Mouse (Mus musculus): ENCODE data around the gene Lce3f. TPM values are rescaled to one million over a fixed set of nuclear protein-coding genes. Genes with fewer than 3 reads are reported as not detected.

Lce3f gene
- polyA plus RNA-seq (2012; ENCODE audit: insufficient read depth, insufficient read length, missing spikeins) = not detected in 2 replicates

- Histone ChIP-seq H3K4me3 (ENCODE audit: insufficient read depth, low read depth, low read length) (no peak within 1 kb of the TSS), H3K27ac (replicated peaks; ENCODE audit: low read depth, low read length) (no peak within 1 kb of the TSS), H3K4me1 (ENCODE audit: control insufficient read depth, insufficient read depth, insufficient read length, low read length) (no peaks in the 10 kb centered on the region)
Observed at GRCm38 (mm10) chr3:92991926-92992325, at the start of gene Lce3f. Gene Lce3f (plus strand): TSS chr3:92992226.

GRCm38 (mm10) chr3:92944186-92944585 lies 47.8 kb upstream of the Lce3f start, which contains the start of gene Lce3c:
Gene Lce3c (plus strand): TSS chr3:92944486.
- no peak within 1 kb of the TSS for H3K4me3 ChIP-seq (ENCODE audit: insufficient read depth, low read depth, low read length)
- no peak within 1 kb of the TSS for H3K27ac ChIP-seq (replicated peaks; ENCODE audit: low read depth, low read length)
- no peaks in the 10 kb centered on the region for H3K4me1 ChIP-seq (ENCODE audit: control insufficient read depth, insufficient read depth, insufficient read length, low read length)

GRCm38 (mm10) chr3:92957090-92957489 lies 34.9 kb upstream of the Lce3f start, which contains the start of gene Lce3d:
Gene Lce3d (plus strand): TSS chr3:92957390.
- Histone ChIP-seq H3K27ac (replicated peaks; ENCODE audit: low read depth, low read length) (no peak within 1 kb of the TSS), H3K4me1 (ENCODE audit: control insufficient read depth, insufficient read depth, insufficient read length, low read length) (no peaks in the 10 kb centered on the region), H3K4me3 (ENCODE audit: insufficient read depth, low read depth, low read length) (no peak within 1 kb of the TSS)

GRCm38 (mm10) chr3:92966761-92967160 lies 25.3 kb upstream of the Lce3f start, which contains the start of gene Lce3e:
Gene Lce3e (plus strand): TSS chr3:92967061.
- Histone ChIP-seq H3K4me1 (ENCODE audit: control insufficient read depth, insufficient read depth, insufficient read length, low read length) (no peaks in the 10 kb centered on the region), H3K27ac (replicated peaks; ENCODE audit: low read depth, low read length) (no peak within 1 kb of the TSS), H3K4me3 (ENCODE audit: insufficient read depth, low read depth, low read length) (no peak within 1 kb of the TSS)

- Histone ChIP-seq H3K27ac (replicated peaks; ENCODE audit: low read depth, low read length) (no peak overlapping the region), H3K4me1 (ENCODE audit: control insufficient read depth, insufficient read depth, insufficient read length, low read length) (no peaks in the 10 kb centered on the region), H3K4me3 (ENCODE audit: insufficient read depth, low read depth, low read length) (no peak overlapping the region)
Observed at GRCm38 (mm10) chr3:92978484-92978883, 13.5 kb upstream of the Lce3f start.

- no peak overlapping the region for H3K27ac ChIP-seq (replicated peaks; ENCODE audit: low read depth, low read length)
- H3K4me3 ChIP-seq (ENCODE audit: insufficient read depth, low read depth, low read length) = no peak overlapping the region
- no peaks in the 10 kb centered on the region for H3K4me1 ChIP-seq (ENCODE audit: control insufficient read depth, insufficient read depth, insufficient read length, low read length)
Observed at GRCm38 (mm10) chr3:92998691-92999090, 6.7 kb downstream of the Lce3f start.

- H3K4me3 ChIP-seq (ENCODE audit: insufficient read depth, low read depth, low read length) = no peak overlapping the region
- H3K4me1 ChIP-seq (ENCODE audit: control insufficient read depth, insufficient read depth, insufficient read length, low read length) = no peaks in the 10 kb centered on the region
- H3K27ac ChIP-seq (replicated peaks; ENCODE audit: low read depth, low read length) = no peak overlapping the region
Observed at GRCm38 (mm10) chr3:93000621-93001020, 8.6 kb downstream of the Lce3f start.

GRCm38 (mm10) chr3:93002843-93003242 lies 10.8 kb downstream of the Lce3f start:
- H3K4me1 ChIP-seq (ENCODE audit: control insufficient read depth, insufficient read depth, insufficient read length, low read length) = no peaks in the 10 kb centered on the region

GRCm38 (mm10) chr3:93014378-93014801 lies 22.4 kb downstream of the Lce3f start:
- H3K4me1 ChIP-seq (ENCODE audit: control insufficient read depth, insufficient read depth, insufficient read length, low read length) = no peaks in the 10 kb centered on the region
- no peak overlapping the region for H3K27ac ChIP-seq (replicated peaks; ENCODE audit: low read depth, low read length)
- no peak overlapping the region for H3K4me3 ChIP-seq (ENCODE audit: insufficient read depth, low read depth, low read length)

More at GRCm38 (mm10) chr3:93002843-93003242, 10.8 kb downstream of the Lce3f start:
- Histone ChIP-seq H3K27ac (replicated peaks; ENCODE audit: low read depth, low read length) (no peak overlapping the region), H3K4me3 (ENCODE audit: insufficient read depth, low read depth, low read length) (no peak overlapping the region)

GRCm38 (mm10) chr3:93014871-93015270 lies 22.8 kb downstream of the Lce3f start:
- Histone ChIP-seq H3K27ac (replicated peaks; ENCODE audit: low read depth, low read length) (no peak overlapping the region), H3K4me3 (ENCODE audit: insufficient read depth, low read depth, low read length) (no peak overlapping the region), H3K4me1 (ENCODE audit: control insufficient read depth, insufficient read depth, insufficient read length, low read length) (no peaks in the 10 kb centered on the region)

GRCm38 (mm10) chr3:93015460-93016104 lies 23.6 kb downstream of the Lce3f start, which contains the start of gene Crct1:
Gene Crct1 (minus strand): TSS chr3:93015687.
- H3K4me1 ChIP-seq (ENCODE audit: control insufficient read depth, insufficient read depth, insufficient read length, low read length) = no peaks in the 10 kb centered on the region
- no peak within 1 kb of the TSS for H3K27ac ChIP-seq (replicated peaks; ENCODE audit: low read depth, low read length)
- no peak within 1 kb of the TSS for H3K4me3 ChIP-seq (ENCODE audit: insufficient read depth, low read depth, low read length)

- Histone ChIP-seq H3K27ac (replicated peaks; ENCODE audit: low read depth, low read length) (no peak within 1 kb of the TSS), H3K4me1 (ENCODE audit: control insufficient read depth, insufficient read depth, insufficient read length, low read length) (no peaks in the 10 kb centered on the region), H3K4me3 (ENCODE audit: insufficient read depth, low read depth, low read length) (no peak within 1 kb of the TSS)
Observed at GRCm38 (mm10) chr3:93018960-93019359, 26.9 kb downstream of the Lce3f start, which contains the start of gene Lce1m. Gene Lce1m (minus strand): TSS chr3:93019060.

- H3K4me1 ChIP-seq (ENCODE audit: control insufficient read depth, insufficient read depth, insufficient read length, low read length) = no peaks in the 10 kb centered on the region
- no peak overlapping the region for H3K4me3 ChIP-seq (ENCODE audit: insufficient read depth, low read depth, low read length)
- no peak overlapping the region for H3K27ac ChIP-seq (replicated peaks; ENCODE audit: low read depth, low read length)
Observed at GRCm38 (mm10) chr3:93021171-93021570, 29.1 kb downstream of the Lce3f start.

GRCm38 (mm10) chr3:93023411-93024184 lies 31.6 kb downstream of the Lce3f start:
- Histone ChIP-seq H3K4me3 (ENCODE audit: insufficient read depth, low read depth, low read length) (no peak overlapping the region), H3K4me1 (ENCODE audit: control insufficient read depth, insufficient read depth, insufficient read length, low read length) (no peaks in the 10 kb centered on the region), H3K27ac (replicated peaks; ENCODE audit: low read depth, low read length) (no peak overlapping the region)

GRCm38 (mm10) chr3:93025486-93025885 lies 33.5 kb downstream of the Lce3f start:
- H3K4me3 ChIP-seq (ENCODE audit: insufficient read depth, low read depth, low read length) = no peak overlapping the region
- H3K27ac ChIP-seq (replicated peaks; ENCODE audit: low read depth, low read length) = no peak overlapping the region
- no peaks in the 10 kb centered on the region for H3K4me1 ChIP-seq (ENCODE audit: control insufficient read depth, insufficient read depth, insufficient read length, low read length)
